Mouse (Mus musculus) forebrain, embryonic 15.5 days (tissue): Measurements from ENCODE around the gene Cdh26. TPM values are rescaled to one million over a fixed set of nuclear protein-coding genes. Genes with fewer than 3 reads are reported as not detected.

Experiments
- ATAC-seq: fragments of 200-750 bp; cut with Nextera tagmentation; replicated peaks from 2 replicates; pipeline ENCODE4 v1.8.0; 2017; ENCODE audit warnings: mild to moderate bottlenecking, moderate TSS enrichment, moderate library complexity
- H3K27ac ChIP-seq: fragments of 300-500 bp; sonication (generic); replicated peaks from 2 replicates; pipeline ENCODE4 v1.5.1; 2015; ENCODE audit warnings: mild to moderate bottlenecking, inconsistent platforms
- H3K27me3 ChIP-seq: fragments of 300-500 bp; sonication (generic); 2 replicates; pipeline ENCODE4 v1.6.1; 2015; ENCODE audit warnings: inconsistent platforms
- H3K36me3 ChIP-seq: fragments of 300-500 bp; sonication (generic); 2 replicates; pipeline ENCODE4 v1.6.1; 2015; ENCODE audit warnings: mild to moderate bottlenecking, inconsistent platforms
- H3K4me1 ChIP-seq: fragments of 300-500 bp; sonication (generic); 2 replicates; pipeline ENCODE4 v1.6.1; 2015; ENCODE audit warnings: inconsistent platforms
- H3K4me2 ChIP-seq: fragments of 300-500 bp; sonication (generic); replicated peaks from 2 replicates; pipeline ENCODE4 v1.6.1; 2015; ENCODE audit warnings: mild to moderate bottlenecking, inconsistent platforms
- H3K4me3 ChIP-seq: fragments of 300-500 bp; sonication (generic); 2 replicates; pipeline ENCODE4 v1.5.1; 2015; ENCODE audit warnings: mild to moderate bottlenecking, inconsistent platforms
- H3K9ac ChIP-seq: fragments of 300-500 bp; sonication (generic); replicated peaks from 2 replicates; pipeline ENCODE4 v1.6.1; 2015; ENCODE audit warnings: mild to moderate bottlenecking, inconsistent platforms
- H3K9me3 ChIP-seq: fragments of 300-500 bp; sonication (generic); 2 replicates; pipeline ENCODE4 v1.6.1; 2016; ENCODE audit warnings: inconsistent platforms
- whole genome bisulfite sequencing: fragments of 180-500 bp; shearing (Covaris S2); methylation state at CpG from one replicate; pipeline ENCODE4 v1.1.7; 2015; ENCODE audit warnings: mixed read lengths; 5-methylcytosine and 5-hydroxymethylcytosine counted together
- polyA plus RNA-seq: library from polyadenylated mRNA; unstranded; fragments of >200 nt; fragmentation: Nextera tagmentation; extraction: Ambion mirVana; gene quantifications from 2 replicates; pipeline ENCODE4 v1.2.1, GENCODE M21; 2015

Gene Cdh26
- polyA plus RNA-seq: 0.09 TPM in 1 of 2 replicates, not detected in the other

DNA sequence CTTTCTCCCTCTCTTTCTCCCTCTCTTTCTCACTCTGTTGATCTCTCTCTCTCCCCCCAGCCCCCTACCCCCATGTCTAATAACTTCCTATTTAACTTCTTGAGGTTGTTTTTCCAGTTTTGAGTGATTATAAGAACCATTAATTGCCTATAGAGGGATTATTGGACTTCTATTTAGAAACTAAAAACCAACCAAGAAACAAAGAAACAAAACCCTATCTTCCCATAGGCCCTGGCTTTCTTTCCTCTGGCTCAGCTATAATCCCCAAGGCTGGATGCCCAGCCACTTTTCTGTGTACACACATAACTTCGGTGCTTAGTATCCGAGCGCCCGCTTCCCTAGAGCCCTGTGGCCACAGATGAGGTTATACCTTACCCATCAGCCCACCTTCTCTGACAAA lies at the start of gene Cdh26:
TSS of gene Cdh26 (plus strand) at position 301 of the 400 bp plus-strand sequence.
- H3K9me3 ChIP-seq: no peaks in the 10 kb centered on the region
- no peaks in the 10 kb centered on the region for H3K4me1 ChIP-seq
- H3K4me3 ChIP-seq: no peak within 1 kb of the TSS
- no peak within 1 kb of the TSS for H3K9ac ChIP-seq
- H3K27me3 ChIP-seq: no peaks in the 10 kb centered on the region
- no peak within 1 kb of the TSS for H3K27ac ChIP-seq
- no peak within 1 kb of the TSS for H3K4me2 ChIP-seq
- no peaks in the 10 kb centered on the region for H3K36me3 ChIP-seq
- no peak for ATAC-seq
- WGBS: 77% methylated on average over 4 of the region's 4 CpGs

DNA sequence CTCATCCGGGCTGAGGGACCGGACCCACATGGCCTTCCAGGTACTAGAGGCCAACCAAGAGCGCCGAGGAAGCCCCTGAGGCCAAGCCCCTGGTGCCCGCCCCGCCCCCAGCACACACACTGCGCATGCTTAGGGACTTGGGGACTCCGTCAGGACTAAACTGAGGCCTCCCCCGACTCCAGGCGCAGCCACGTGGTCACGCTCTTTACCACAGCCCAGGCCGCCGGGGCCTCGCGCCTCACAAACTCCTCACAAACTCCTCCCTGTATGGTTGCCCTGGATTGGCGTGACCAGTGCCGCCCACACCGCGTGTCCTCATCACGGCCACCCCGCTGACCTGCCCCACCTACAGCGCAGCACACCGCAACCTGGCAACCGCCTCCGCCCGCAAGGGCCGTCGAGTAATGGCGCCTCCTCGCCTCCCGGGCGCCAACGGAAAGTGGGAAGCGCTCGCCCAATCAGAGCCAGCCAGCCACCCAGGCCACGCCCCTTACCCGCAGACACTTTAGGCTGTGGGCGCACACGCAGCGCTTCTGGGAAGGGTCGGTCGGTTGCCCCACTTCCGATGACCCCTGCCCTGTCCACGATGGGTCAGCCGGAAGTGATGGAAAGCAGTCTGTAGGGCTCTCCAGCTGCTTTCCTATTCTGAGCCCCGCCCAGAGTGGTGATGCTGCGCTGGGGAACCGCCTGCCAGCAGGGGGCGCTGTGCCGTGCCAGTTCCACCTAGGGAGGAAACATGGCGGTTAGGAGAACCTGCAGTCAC lies 23.1 kb upstream of the Cdh26 start, which contains the start of gene Sycp2:
TSS of gene Sycp2 (minus strand) at position 633 of the 763 bp plus-strand sequence.
- 87% methylated on average over 52 of the region's 52 CpGs for WGBS
- Histone ChIP-seq H3K36me3 (no peaks in the 10 kb centered on the region), H3K27ac (no peak within 1 kb of the TSS), H3K27me3 (0 out of 2 replicates have a peak, but pooled peaks cover 4% of the 10 kb centered on the region), H3K4me2 (no peak within 1 kb of the TSS), H3K9me3 (no peaks in the 10 kb centered on the region), H3K4me1 (no peaks in the 10 kb centered on the region), H3K9ac (no peak within 1 kb of the TSS), H3K4me3 (no peak within 1 kb of the TSS)
- peak; percentile 57; the same call in 1 of the 2 replicates for ATAC-seq

DNA sequence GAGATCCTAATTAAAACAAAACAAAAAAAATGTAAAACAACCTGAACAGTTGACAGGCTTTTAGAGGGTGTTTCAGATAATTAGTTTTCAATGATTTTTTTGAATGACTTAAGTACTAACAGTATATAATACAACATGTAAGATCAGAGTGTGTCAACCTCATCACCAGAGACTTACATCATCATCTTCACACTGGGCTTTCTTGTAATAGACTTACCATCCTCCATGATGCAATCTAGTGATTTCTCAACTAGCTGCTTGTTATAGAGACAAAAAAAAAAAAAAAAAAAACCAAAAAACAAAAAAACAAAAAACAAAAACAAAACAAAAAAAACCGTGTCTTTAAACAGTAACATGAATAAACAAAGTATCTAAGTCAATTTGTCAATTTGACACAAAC lies 21.3 kb upstream of the Cdh26 start:
- Histone ChIP-seq H3K9me3 (no peaks in the 10 kb centered on the region), H3K36me3 (no peaks in the 10 kb centered on the region), H3K27ac (no peak overlapping the region), H3K4me2 (no peak overlapping the region), H3K27me3 (0 out of 2 replicates have a peak, but pooled peaks cover 13% of the 10 kb centered on the region), H3K4me1 (peaks cover 11% of the 10 kb centered on the region), H3K9ac (no peak overlapping the region), H3K4me3 (no peak overlapping the region)
- no peak for ATAC-seq
- WGBS: 79% methylated on average over 1 of the region's 1 CpGs

DNA sequence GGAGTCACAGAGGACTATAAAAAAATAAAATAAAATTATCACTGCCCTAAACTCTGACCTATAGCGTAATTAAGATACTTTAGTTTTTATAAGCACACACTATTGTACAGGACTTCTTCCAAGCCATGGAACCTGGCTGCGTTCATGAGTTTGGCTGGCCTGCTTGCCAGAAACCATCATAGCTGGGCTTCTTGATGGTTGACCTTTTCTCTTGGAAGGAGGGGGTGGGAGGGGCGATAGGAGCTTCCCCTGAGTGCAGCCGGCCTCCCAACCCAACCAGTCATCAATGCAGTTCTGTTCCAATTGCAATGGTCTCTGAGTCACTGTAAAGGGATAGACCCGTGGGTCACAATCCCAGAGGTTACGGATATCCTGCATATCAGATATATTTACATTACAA lies 20.0 kb upstream of the Cdh26 start:
- WGBS: 85% methylated on average over 6 of the region's 6 CpGs
- Histone ChIP-seq H3K4me2 (no peak overlapping the region), H3K9ac (no peak overlapping the region), H3K27ac (no peak overlapping the region), H3K4me1 (peaks cover 19% of the 10 kb centered on the region), H3K4me3 (no peak overlapping the region), H3K27me3 (0 out of 2 replicates have a peak, but pooled peaks cover 13% of the 10 kb centered on the region), H3K9me3 (no peaks in the 10 kb centered on the region), H3K36me3 (no peaks in the 10 kb centered on the region)
- no peak for ATAC-seq

DNA sequence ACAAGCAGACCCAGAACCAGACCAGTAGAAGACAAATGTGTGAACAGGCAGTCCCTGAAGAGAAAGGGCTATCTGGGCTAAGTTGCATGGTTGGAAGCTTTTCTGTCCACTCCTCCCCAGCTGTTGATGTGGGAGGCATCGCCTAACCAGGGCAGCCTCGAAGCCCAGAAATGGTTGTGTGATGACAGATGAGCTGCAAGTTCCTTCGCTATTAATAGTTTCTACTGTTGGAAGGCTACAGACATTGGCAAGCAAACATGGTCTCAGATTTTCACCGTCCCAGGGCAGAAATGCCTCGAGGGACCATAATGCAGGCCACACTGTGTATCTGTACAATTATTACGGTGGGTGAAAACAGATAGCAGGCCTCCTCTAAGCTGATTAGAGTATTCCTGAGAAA lies 17.7 kb upstream of the Cdh26 start:
- no peak overlapping the region; the same call in 1 of the 2 replicates for H3K4me2 ChIP-seq
- no peaks in the 10 kb centered on the region for H3K9me3 ChIP-seq
- H3K27me3 ChIP-seq: 0 out of 2 replicates have a peak, but pooled peaks cover 13% of the 10 kb centered on the region
- H3K4me1 ChIP-seq: peaks cover 21% of the 10 kb centered on the region
- H3K36me3 ChIP-seq: no peaks in the 10 kb centered on the region
- WGBS: 76% methylated on average over 6 of the region's 6 CpGs
- H3K9ac ChIP-seq: no peak overlapping the region
- no peak overlapping the region for H3K27ac ChIP-seq
- ATAC-seq: no peak
- no peak overlapping the region for H3K4me3 ChIP-seq

DNA sequence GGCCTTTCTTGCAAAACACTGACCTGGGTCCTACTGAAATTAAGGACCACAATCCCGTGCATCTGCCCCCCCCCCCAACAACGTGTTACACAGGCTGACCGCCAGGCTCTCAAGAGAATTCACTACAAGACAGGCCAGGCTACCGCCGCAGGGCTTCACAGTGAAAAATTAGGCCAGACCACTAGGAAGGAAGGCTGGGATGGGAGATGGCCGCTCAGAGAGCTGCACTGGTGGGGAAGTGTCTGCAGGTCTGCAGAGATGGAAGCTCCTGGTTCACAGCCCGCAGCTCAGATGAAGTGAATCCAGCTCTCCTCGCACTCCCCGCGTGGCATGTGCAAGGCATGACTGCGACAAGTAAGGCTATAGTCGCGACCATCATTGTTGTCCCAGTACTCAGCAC lies 17.2 kb upstream of the Cdh26 start:
- no peak for ATAC-seq
- Histone ChIP-seq H3K9ac (no peak overlapping the region), H3K27me3 (0 out of 2 replicates have a peak, but pooled peaks cover 13% of the 10 kb centered on the region), H3K4me1 (peaks cover 21% of the 10 kb centered on the region), H3K9me3 (no peaks in the 10 kb centered on the region), H3K4me3 (peak overlapping the region; percentile 76), H3K4me2 (peak overlapping the region; percentile 100), H3K27ac (no peak overlapping the region), H3K36me3 (no peaks in the 10 kb centered on the region)
- WGBS: 67% methylated on average over 13 of the region's 13 CpGs

DNA sequence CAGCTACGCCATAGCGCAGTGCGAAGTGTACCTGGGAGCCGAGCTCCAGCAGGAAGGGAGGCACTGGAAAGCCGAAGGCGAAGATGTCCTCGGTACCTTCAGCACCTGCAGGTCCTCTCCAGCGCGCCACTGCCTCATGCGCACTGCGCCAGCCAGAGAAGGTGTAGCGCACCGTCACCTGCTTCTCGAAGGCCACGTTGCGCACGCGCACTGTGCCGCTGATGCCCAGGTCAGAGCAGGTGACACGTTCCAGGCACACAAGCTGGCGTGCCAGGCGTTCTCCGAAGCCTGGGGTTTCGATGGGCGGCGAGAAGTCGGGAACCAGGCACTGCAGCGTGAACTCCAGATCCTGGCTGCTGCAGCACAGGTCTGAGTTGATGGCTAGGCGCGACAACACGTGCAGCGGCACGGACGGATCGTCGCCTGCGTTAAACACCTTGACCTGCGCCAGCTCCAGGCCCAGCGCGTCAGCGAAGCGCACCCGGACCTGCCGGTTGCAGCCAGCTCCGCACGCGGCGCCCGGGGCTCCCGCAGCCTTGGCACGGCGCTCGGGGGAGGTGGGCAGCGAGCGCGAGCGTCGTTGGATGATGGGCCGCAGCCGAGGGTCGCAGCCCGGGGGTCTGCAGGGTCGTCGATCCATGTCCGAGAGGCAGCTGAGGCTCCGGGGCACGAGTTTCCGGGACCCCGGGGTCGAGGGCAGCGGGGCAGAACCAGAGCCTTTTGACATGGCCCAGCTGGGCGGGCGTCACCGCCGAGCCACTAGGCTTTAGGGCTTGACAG lies 16.7 kb upstream of the Cdh26 start:
- H3K27me3 ChIP-seq: 0 out of 2 replicates have a peak, but pooled peaks cover 13% of the 10 kb centered on the region
- H3K9me3 ChIP-seq: no peaks in the 10 kb centered on the region
- H3K27ac ChIP-seq: no peak overlapping the region
- H3K4me2 ChIP-seq: peak overlapping the region; percentile 100
- ATAC-seq: peak; percentile 9
- H3K9ac ChIP-seq: peak overlapping the region; percentile 60
- 14% methylated on average over 75 of the region's 75 CpGs for WGBS
- H3K36me3 ChIP-seq: no peaks in the 10 kb centered on the region
- H3K4me3 ChIP-seq: peak overlapping the region; percentile 76
- H3K4me1 ChIP-seq: peaks cover 21% of the 10 kb centered on the region

DNA sequence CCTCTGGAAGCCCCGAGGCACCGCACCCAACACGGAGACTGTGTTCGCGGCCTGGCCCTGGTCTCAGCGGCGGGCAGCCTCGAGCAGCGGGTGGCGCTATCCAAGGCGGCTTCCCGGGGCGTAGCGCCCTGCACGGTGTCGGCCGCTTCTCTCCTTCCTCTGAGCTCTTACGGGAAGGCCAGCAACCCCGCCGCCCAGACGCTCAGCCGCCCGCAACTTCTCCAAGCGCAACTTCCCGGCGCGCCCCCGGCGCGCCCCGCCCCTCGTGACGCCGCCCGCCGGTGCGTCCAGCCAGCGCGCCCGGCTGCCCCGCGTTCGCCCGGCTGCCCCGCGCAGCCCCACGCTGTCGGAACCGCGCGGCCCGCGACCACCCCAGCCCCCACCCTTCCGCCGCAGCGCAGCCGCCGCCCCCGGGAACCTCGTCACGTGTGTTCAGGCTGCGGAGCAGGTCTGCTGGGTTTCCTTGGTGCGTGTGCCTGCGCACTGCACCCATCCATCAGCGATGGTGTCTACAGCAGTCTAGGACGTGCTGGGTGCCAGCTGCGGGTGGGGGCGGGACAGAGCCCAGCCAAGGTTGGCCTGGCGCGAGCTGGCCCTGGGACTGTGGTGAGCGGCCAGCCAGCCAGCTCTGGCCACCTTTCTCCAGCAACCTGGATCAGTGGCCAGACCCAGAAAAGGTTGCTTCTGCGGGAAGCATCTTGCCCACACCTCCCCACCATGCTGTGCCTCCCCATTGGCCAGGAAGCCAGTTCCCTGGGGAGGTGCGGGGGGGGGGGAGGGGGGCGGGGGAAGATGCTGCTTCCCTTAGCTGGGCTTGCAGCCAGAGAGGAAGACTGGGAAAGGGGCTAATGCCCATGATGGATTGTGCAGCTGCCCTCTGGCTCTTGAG lies 15.8 kb upstream of the Cdh26 start, which contains the start of the genes Ppp1r3d and Fam217b:
TSS of gene Ppp1r3d (minus strand) at position 212 of the 889 bp plus-strand sequence.
TSS of gene Fam217b (plus strand) at position 264 of the 889 bp plus-strand sequence.
- H3K4me1 ChIP-seq: peaks cover 21% of the 10 kb centered on the region
- peak within 1 kb of the TSS; percentile 100 for H3K4me2 ChIP-seq
- WGBS: under 1% methylated on average over 73 of the region's 74 CpGs
- 0 out of 2 replicates have a peak, but pooled peaks cover 13% of the 10 kb centered on the region for H3K27me3 ChIP-seq
- peak within 1 kb of the TSS; percentile 77 for H3K27ac ChIP-seq
- H3K4me3 ChIP-seq: peak within 1 kb of the TSS; percentile 76
- no peaks in the 10 kb centered on the region for H3K36me3 ChIP-seq
- H3K9me3 ChIP-seq: no peaks in the 10 kb centered on the region
- H3K9ac ChIP-seq: peak within 1 kb of the TSS; percentile 60
- ATAC-seq: peak; percentile 91

DNA sequence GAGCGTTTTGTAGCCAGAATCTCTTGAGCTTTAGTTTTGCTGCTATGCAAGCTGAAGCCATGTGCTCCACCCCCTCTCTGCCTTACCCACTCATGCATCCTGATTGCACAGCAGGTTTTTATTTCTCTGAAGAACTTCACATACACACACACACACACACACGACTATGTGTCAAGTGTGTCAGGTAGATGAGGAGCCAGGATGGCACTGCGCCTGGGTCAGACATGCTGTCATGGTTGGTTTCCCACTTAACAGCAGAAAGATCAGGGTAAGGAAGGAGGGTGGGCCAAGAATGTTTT lies 15.2 kb upstream of the Cdh26 start:
- no peaks in the 10 kb centered on the region for H3K36me3 ChIP-seq
- H3K27me3 ChIP-seq: 0 out of 2 replicates have a peak, but pooled peaks cover 13% of the 10 kb centered on the region
- peak overlapping the region; percentile 76 for H3K4me3 ChIP-seq
- ATAC-seq: peak; percentile 74
- peak overlapping the region; percentile 77 for H3K27ac ChIP-seq
- H3K9me3 ChIP-seq: no peaks in the 10 kb centered on the region
- H3K9ac ChIP-seq: peak overlapping the region; percentile 60; the same call in 1 of the 2 replicates
- WGBS: 22% methylated on average over 3 of the region's 3 CpGs
- H3K4me1 ChIP-seq: peaks cover 21% of the 10 kb centered on the region
- peak overlapping the region; percentile 100 for H3K4me2 ChIP-seq

DNA sequence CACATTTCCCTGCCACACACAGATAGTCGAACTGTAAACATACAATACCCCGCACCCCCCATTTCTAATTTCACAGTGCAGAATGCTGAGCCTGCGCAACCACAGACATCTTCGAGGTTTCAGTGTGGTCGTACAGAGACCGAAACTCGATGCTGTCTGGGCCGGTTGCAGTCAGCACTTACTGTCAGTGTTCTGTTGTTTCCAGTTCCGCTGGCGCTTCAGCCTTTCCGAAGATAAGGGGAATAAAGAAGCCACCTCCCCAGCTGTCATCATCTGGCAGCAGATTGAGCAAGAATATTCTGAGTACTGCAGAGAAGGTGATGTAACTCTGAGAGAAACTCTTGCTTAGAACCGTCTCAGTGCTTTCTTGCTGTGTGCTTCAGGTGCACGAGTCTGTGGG lies 13.9 kb upstream of the Cdh26 start:
- H3K27me3 ChIP-seq: 0 out of 2 replicates have a peak, but pooled peaks cover 13% of the 10 kb centered on the region
- WGBS: 80% methylated on average over 13 of the region's 13 CpGs
- H3K9ac ChIP-seq: no peak overlapping the region
- H3K9me3 ChIP-seq: no peaks in the 10 kb centered on the region
- H3K27ac ChIP-seq: no peak overlapping the region
- H3K4me3 ChIP-seq: no peak overlapping the region
- H3K4me1 ChIP-seq: peaks cover 21% of the 10 kb centered on the region
- no peak overlapping the region for H3K4me2 ChIP-seq
- ATAC-seq: no peak
- H3K36me3 ChIP-seq: no peaks in the 10 kb centered on the region

DNA sequence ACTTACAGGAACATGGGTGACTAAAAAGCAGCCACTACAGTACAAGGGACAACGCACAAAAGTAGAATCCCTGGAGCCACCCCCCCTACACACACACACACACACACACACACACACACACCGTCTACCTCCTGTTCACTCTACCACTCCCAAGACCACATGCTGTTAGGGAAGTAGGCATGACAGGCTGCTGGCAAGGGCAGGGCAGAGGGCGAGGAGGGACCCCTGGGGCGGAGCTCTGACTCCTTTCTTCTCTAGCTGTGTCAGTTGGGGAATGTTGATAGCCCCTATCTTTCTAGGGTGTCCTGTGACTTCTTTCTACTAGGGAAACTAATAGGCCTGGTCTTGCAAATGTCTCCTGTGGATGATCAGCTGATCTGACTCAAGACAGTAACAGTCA lies 13.4 kb upstream of the Cdh26 start:
- Histone ChIP-seq H3K27ac (no peak overlapping the region), H3K27me3 (0 out of 2 replicates have a peak, but pooled peaks cover 10% of the 10 kb centered on the region)
- 67% methylated on average over 4 of the region's 4 CpGs for WGBS

More for the DNA sequence above, 13.4 kb upstream of the Cdh26 start:
- H3K4me2 ChIP-seq: no peak overlapping the region
- no peaks in the 10 kb centered on the region for H3K9me3 ChIP-seq
- H3K4me3 ChIP-seq: no peak overlapping the region
- H3K36me3 ChIP-seq: no peaks in the 10 kb centered on the region
- ATAC-seq: no peak
- peaks cover 21% of the 10 kb centered on the region for H3K4me1 ChIP-seq
- no peak overlapping the region for H3K9ac ChIP-seq
